Mouse (Mus musculus) urinary bladder, postnatal 25 days (tissue): ENCODE data around the gene Zfp385c.
"Not testable (repeated sequence)": the region's sequence is repeated elsewhere in the genome, so short reads cannot be mapped to it uniquely, and the experiment has no call there.

Experiments
- DNase-seq: peaks from one replicate; pipeline ENCODE4 v3.0.0; 2022; ENCODE audit warnings: low spot score

The Zfp385c gene

GRCm38 (mm10) chr11:100688443-100688842 lies 3.8 kb downstream of the Zfp385c start:
- no peak for DNase-seq

- DNase-seq: no peak
These were observed 5.0 kb downstream of the Zfp385c start for GRCm38 (mm10) chr11:100687265-100687664.

GRCm38 (mm10) chr11:100685371-100685770 lies 6.9 kb downstream of the Zfp385c start:
- no peak for DNase-seq

GRCm38 (mm10) chr11:100684084-100684483 lies 8.2 kb downstream of the Zfp385c start:
- no peak for DNase-seq

GRCm38 (mm10) chr11:100682526-100682925 lies 9.7 kb downstream of the Zfp385c start:
- DNase-seq: no peak

GRCm38 (mm10) chr11:100681826-100682225 lies 10.4 kb downstream of the Zfp385c start:
- DNase-seq: no peak

- no peak for DNase-seq
These were observed 14.4 kb downstream of the Zfp385c start for GRCm38 (mm10) chr11:100677810-100678209.

GRCm38 (mm10) chr11:100673169-100673568 lies 19.1 kb downstream of the Zfp385c start:
- DNase-seq: peak; percentile 24

- DNase-seq: no peak
These were observed 20.3 kb downstream of the Zfp385c start for GRCm38 (mm10) chr11:100671956-100672355.

GRCm38 (mm10) chr11:100671049-100671448 lies 21.2 kb downstream of the Zfp385c start:
- DNase-seq: no peak

GRCm38 (mm10) chr11:100659806-100660205 lies 32.4 kb downstream of the Zfp385c start:
- no peak for DNase-seq

- no peak for DNase-seq
These were observed 35.8 kb downstream of the Zfp385c start for GRCm38 (mm10) chr11:100656458-100656857.

GRCm38 (mm10) chr11:100655589-100655988 lies 36.7 kb downstream of the Zfp385c start:
- DNase-seq: not testable (repeated sequence)

GRCm38 (mm10) chr11:100651748-100652147 lies 40.5 kb downstream of the Zfp385c start:
- no peak for DNase-seq

GRCm38 (mm10) chr11:100651205-100651604 lies 41.0 kb downstream of the Zfp385c start:
- DNase-seq: no peak

- DNase-seq: no peak
These were observed 43.9 kb downstream of the Zfp385c start for GRCm38 (mm10) chr11:100648405-100648804.

GRCm38 (mm10) chr11:100646265-100646664 lies 46.0 kb downstream of the Zfp385c start:
- no peak for DNase-seq

- no peak for DNase-seq
These were observed 48.4 kb downstream of the Zfp385c start for GRCm38 (mm10) chr11:100643612-100644575.

GRCm38 (mm10) chr11:100640159-100640906 lies 51.9 kb downstream of the Zfp385c start:
- DNase-seq: peak; percentile 26

- DNase-seq: no peak
These were observed 57.7 kb downstream of the Zfp385c start for GRCm38 (mm10) chr11:100634530-100634929.

- no peak for DNase-seq
These were observed 63.3 kb downstream of the Zfp385c start for GRCm38 (mm10) chr11:100628862-100629352.

GRCm38 (mm10) chr11:100628056-100628455 lies 64.2 kb downstream of the Zfp385c start:
- DNase-seq: no peak
